Mouse (Mus musculus) frontal cortex, adult 2 months (tissue): Measurements from ENCODE around the gene Mfsd10. TPM values are rescaled to one million over a fixed set of nuclear protein-coding genes. Genes with fewer than 3 reads are reported as not detected.
"Not testable (repeated sequence)": the region's sequence is repeated elsewhere in the genome, so short reads cannot be mapped to it uniquely, and the experiment has no call there.

ENCODE experiments used
- DNase-seq, 2 experiments: peaks; one replicate each; pipeline ENCODE4 v3.0.0; 2022; ENCODE audit warnings: low spot score in 1 of 2; ENCODE audit errors: extremely low spot score in 1 of 2
- polyA plus RNA-seq: library from polyadenylated mRNA; depleted of rRNA; stranded (reverse); fragments of >200 nt; gene quantifications from 2 replicates; pipeline ENCODE4 v1.2.3, GENCODE M21; 2012; rRNA removed

Gene Mfsd10
- polyA plus RNA-seq, 1 experiment: 113 TPM

DNA sequence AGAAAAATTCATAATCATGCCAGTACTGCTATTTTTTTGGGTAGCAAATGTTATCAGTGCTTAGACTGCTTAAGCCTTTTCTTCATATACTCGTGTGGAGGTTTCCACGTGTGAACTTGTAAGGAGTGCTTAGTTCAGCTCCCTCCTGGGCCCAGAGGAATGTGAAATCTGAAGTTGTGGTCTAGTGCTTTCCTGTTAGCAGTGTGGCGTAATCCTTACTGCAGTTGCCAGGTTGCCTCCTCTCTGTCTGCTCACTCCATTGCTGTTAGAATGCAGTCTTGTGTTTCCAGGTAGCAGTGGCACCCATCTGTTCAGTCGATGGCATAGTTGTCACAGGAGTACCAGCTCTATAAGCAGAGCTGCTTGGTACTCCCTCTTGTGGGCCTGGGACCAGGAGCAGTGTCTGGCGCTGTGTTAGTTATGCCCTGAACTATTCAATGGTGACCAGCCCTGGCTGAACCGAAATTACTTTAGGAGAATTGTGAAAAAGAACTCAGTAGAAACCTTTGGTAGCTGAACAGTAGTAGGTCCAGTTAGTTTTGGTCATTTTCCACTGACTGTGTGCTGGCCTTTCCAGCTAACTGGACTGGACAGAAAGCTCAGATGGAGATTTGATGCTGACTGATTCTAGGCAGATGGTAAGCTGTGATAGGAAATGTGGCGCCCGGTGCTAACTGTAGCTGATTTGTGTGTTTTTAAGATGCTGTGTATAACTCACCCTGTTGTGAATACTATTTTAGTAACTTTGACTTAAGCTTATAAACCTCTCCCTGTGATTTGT lies 29.7 kb downstream of the Mfsd10 start:
- no peak for DNase-seq

DNA sequence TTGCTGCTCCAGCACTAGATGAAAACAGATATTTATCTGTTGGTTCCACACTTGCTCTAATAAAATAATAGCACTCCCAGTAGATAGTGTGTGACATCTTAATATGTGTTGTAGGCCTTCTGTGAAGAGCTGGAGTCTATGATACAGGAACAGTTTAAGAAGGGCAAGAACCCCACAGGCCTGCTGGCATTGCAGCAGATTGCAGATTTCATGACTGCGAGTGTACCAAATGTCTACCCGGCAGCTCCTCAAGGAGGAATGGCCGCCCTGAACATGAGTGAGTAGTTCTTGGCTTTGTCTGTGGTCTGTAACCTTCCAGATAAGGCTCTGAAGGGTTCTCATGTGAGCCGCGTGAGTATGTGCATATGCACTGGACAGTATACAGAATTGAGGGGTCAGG lies 32.4 kb downstream of the Mfsd10 start:
- DNase-seq: no peak

DNA sequence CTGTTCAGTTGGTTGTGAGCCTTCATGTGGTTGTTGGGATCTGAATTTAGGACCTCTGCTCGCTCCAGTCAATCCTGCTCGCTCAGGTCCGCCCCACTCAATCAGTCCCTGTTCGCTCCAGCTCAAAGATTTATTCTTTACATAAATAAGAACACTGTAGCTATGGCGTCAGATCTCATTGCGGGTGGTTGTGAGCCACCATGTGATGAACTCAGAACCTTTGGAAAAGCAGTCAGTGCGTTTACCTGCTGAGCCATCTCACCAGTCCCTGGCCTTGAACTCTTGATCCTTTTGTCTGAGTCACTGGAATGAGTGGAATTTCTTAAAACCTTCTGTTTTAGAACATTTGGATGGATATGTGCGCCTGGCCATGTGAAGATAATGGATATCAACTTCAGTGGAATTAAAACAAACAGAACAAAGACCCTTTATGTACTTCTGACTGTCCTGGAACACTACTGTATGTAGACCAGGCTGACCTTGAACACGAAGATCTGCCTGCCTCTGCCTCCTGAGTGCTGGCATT lies 43.7 kb downstream of the Mfsd10 start:
- DNase-seq: no peak

DNA sequence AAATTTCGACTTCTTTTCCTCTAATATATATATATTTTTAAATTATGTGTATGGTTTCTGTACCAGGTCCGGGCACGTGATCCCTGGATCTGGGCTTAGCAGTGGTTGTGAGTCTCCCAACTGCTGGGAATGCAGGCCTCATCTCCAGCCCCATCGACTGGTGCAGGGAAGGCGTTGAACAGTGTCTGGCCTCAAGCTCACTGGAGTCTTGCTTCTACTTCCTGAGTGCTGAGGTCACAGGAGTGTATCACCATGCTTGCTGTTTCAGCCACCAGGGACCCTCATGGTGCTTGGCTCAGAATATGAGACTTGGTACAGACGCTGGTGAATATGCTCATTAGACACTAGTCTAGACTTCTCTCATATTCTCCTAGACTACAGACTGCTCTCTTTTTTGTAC lies 44.3 kb downstream of the Mfsd10 start:
- no peak for DNase-seq

DNA sequence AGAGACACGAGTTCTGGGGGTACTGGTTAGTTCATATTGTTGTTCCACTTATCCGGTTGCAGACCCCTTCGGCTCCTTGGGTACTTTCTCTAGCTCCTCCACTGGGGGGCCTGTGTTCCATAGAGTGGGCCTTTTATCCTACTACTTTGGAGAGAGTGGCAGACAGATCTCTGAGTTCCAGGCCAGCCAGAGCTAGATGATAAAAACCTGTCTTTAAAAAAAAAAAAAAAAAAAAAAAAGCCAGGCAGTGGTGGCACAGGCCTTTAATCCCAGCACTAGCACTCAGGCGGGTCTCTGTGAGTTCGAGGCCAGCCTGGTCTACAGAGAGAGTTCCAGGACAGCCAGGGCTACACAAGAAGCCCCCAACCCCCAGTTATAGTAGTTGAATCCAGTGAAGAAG lies 44.8 kb downstream of the Mfsd10 start:
- DNase-seq: not testable (repeated sequence)

DNA sequence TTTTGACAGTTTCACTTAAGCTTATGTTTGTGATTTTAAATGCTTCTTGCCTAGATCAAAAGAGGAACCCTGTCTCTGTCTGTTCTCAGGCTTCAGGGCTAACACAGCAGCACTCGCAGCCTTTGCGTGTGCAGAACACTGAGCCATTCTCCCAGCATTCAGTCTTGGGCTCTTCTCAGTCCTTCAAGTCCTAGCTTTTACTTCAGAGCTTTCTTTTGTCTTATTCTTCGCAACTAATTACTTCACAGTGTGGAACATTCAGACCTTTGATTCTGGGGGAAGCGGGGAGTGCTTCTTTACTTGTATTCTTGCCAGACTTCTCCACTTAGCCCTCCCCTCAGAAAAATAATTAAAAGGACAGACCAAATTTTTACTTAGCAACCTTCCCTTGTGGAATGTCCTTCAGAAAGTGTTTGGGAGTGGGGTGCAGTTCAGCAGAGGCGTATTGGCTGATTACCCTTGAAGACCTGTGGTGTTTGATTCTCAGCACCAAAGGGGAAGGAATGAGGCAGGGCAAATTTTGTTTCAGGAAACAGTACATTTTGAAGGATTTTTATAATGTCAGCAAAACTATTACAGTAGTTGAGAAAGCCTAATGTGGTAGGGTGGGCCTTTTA lies 45.5 kb downstream of the Mfsd10 start:
- DNase-seq: no peak

DNA sequence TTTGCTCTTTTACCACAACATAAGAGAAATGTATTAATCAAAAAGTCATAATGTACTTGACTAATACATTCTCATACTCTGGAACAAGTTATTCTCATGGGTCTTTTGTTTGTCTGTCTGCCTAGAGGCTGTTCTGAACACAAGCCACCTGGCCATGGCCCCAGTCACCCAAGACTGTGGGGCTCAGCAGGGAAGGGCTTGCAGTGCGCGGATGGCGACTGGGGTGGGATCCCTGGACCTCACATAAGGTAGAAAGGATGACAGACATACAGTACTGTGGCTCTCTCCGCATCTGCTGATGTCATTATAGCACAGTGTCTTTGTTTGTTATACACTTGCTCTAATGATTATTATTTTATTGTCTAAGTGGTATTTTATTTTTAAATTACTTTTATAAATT lies 46.3 kb downstream of the Mfsd10 start:
- DNase-seq: no peak

DNA sequence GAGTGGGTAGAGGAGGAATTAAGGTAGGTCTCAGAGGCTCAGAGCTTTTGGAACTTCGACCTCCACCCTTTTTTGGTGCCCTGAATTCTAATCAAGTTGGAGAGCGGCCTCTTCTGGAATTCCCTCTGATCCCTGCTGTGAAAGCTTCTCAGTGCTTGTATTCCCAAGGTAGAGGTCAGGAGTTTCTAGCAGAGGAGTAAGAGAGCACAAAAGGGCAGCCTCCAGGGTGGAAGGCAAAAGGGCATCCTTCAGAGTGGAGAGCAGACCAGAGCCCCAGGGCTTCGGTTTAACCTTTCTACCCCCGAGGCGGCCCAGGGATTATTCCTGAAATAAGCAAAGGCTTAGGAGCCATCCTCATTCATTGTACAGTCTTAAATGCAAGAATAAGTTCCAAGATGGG lies 47.0 kb downstream of the Mfsd10 start:
- no peak for DNase-seq

DNA sequence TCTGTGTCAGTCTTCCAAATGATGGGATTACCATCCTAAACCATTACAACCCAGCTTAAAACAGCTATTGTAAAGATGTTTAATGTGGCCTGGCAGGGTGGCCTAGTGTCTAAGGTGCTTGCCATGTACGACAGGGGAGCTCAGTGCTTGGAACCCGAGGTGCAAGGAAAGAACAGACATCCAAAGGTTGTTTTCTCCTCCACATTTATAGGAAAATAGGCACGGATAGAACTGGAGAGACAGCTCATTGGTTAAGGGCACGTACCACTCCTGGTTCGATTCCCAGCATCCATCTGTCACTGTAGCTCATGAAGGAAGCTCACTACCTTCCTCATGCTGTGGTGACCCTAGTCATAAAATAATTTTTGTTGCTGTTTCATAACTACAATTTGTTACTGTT lies 49.1 kb downstream of the Mfsd10 start:
- DNase-seq: no peak

DNA sequence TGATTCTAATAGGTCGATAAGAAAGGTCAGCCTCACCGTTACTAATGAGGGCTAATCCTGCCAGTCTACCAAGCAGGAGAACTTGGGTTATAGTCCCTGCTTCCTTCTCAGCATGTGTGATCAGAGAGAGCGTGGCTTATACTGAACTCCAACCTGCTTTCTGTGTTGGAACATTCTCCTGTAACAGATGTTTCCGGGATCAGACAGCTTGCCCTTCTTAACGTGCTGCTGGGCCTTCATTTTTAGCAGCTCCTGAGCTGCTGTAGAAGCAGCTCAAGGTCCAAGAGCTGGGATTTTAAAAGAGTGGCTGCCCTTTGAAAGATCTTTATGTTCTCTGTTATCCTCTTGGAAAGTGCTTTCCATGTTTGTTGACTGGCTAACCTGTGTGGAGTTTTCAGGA lies 51.8 kb downstream of the Mfsd10 start:
- DNase-seq: no peak

Other genes starting within 250 kb of the Mfsd10 start
- gene Tnip2, start 123.2 kb downstream of the Mfsd10 start, polyA plus RNA-seq: 28.9 and 38.8 TPM in 2 replicates
- 3.5 and 4.8 TPM in 2 replicates for gene Sh3bp2, start 111.4 kb downstream of the Mfsd10 start, polyA plus RNA-seq
- 331 and 332 TPM in 2 replicates for gene Add1, start 63.5 kb downstream of the Mfsd10 start, polyA plus RNA-seq
- gene Nop14, start 22.9 kb upstream of the Mfsd10 start, polyA plus RNA-seq: 19.7 and 20.1 TPM in 2 replicates
- 3.9 and 4.3 TPM in 2 replicates for gene Grk4, start 23.2 kb upstream of the Mfsd10 start, polyA plus RNA-seq
- gene Htt, start 124.5 kb upstream of the Mfsd10 start, polyA plus RNA-seq: 35.7 and 44.8 TPM in 2 replicates